Mouse (Mus musculus): ENCODE measurements around the gene B3galnt1.

GRCm38 (mm10) chr3:69559975-69560330 lies 38.8 kb downstream of the B3galnt1 start:
- TF ChIP-seq GATA1 (IDR thresholded peaks at IDR 0.05; ENCODE audit: low read length) (no peak), TAL1 (IDR thresholded peaks at IDR 0.05; ENCODE audit: low read length) (no peak)
